Mouse (Mus musculus): Measurements from ENCODE around the gene Mapk1ip1. TPM values are rescaled to one million over a fixed set of nuclear protein-coding genes. Genes with fewer than 3 reads are reported as not detected.
A peak's percentile ranks its signal among the peaks of the same experiment; 100 is the strongest.

Gene Mapk1ip1
- polyA plus RNA-seq (2012; rRNA removed), result 94.0 and 97.6 TPM in 2 replicates

DNA sequence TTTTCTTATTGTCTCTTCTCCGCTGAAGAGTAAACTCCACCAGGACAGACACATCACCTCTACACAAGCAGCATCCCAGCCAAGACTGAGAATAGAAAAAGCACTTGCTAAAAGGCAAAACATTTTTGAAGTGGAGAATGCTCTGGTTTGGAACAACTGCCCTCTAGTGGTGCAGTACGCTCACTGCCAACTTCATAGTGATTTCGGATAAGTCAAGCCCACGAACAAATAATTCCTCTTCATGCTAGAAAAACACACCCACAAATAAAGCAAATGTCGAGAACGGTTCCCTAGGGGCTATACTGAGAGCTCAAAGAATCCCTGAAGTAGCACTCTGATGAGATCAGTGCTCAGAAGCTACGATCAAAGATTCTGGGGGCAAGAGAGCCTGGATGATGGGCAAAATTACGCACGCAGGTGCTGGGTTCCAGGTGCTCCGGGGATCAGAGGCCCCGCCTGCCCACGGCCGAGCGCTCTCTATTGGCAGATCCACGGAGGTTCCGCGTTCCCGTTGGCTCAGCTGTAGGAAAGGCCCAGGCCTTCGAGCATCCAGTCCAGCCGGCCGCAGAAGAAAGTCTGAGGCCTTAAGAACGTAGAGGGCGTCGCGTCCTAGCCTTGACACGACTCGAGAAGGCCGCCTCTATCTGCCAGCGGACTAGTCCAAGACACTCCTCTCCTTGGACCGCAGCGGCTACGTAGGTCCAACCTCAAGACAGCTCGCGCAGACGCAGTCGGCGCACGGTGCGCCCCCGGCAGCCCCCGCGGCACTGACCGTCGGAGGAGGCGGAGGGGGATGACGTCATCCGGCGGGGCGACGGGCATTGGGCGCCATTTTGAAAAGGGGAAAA is at the start of gene Mapk1ip1, which contains the start of gene Ppp2r2d:
TSS of gene Mapk1ip1 (minus strand) at position 730 of the 848 bp plus-strand sequence.
TSS of gene Ppp2r2d (plus strand) at position 536 of the 848 bp plus-strand sequence.
- peak; percentile 86 to 95 for DNase-seq (ENCODE audit: extremely low spot score in 1 of 2, low spot score in 1 of 2)

DNA sequence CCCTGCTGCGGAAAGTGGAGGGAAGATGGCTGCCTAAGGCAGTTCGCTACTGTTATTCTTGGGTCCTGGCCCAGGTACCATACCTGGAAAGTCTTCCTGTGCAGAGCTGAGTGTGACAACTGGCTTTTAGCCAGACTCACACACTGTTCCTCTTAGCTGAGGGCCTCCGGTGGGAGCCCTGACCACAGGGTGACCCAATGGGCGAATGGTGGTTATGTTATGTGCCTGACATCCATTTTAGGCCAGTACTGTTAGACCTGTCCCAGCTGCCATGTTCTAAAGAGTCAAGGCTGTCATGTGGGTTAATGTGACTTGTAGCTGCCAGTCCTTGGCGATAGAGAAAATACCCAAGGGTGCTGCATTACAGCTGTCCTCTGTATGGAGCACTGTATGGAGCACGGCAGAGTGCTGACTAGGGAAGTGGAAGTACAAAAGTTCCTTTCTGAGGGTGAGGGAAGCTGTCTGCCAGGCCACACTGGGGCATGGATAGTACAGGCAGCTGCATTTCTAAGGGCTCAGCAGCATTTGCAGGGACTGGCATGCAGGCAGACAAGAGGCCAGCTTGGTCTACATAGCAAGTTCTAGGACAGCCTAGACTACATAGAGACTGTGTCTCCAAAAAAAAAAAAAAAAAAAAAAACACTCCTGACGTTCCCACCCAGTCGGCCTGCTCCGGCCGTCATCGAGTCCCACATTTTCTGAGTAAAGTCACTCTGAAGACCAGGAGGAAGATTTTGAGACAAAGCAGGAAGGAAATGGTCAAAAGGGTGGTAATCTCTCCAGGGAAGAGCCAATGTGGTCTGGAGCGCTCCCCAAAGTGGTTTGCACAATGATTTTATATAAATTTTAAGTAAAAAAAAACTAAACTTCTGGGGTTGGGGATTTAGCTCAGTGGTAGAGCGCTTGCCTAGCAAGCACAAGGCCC is 39.6 kb upstream of the Mapk1ip1 start:
- no peak for DNase-seq (ENCODE audit: extremely low spot score in 1 of 2, low spot score in 1 of 2)

DNA sequence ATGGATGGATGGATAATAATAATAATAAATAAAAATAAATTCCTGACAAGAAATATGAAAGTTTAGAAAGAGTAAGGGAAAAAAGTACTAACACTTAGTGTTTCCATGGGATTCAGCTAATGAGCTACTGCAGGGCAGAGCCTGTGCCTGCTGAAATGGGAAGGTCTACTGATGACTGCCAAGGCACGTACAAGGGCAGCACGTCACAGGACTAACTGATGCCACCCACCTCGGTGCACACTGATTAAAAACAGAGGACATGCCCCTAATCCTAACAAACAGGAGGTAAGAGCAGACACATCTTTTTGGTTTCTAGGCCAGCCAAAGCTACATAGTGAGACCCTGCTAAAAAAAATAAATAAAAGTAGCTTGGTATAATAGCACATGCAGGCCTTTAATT is 37.7 kb upstream of the Mapk1ip1 start:
- no peak for DNase-seq (ENCODE audit: extremely low spot score in 1 of 2, low spot score in 1 of 2)

DNA sequence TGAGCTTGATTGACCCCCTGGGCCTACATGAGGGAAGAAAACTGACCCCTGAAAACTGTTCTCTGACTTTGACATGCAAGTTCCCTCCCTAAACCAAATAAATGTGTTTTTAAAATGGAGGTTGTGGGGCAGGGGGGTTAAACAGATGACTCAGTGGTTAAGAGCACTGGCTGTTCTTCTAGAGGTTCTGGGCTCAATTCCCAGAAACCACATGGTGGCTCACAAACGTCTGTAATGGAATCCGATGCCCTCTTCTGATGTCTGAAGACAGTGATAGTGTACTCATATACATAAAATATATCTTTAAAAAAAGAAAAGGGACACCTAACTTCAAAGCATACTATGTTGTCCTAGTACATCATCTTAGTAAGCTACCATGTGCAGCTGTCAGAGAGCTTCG is 29.0 kb upstream of the Mapk1ip1 start:
- DNase-seq (ENCODE audit: extremely low spot score in 1 of 2, low spot score in 1 of 2), result no peak

DNA sequence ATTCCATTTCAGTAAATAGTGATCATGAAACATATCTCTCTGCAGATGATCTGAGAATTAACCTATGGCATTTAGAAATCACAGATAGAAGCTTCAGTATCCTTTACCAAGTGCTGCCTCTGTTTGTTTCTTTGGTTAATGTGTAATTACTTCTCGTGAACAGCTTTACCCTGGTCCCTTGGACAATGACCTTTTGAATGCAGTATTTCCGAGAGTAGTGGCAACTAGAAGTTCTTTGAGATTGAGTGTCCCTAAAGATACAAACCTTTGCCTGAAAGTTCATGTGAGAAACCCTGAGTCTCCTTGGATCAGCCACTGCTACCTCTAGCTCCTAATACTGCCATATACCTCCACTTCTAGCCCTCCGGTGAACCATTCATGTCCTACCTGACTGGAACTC is 26.9 kb upstream of the Mapk1ip1 start:
- DNase-seq (ENCODE audit: extremely low spot score in 1 of 2, low spot score in 1 of 2), result no peak

DNA sequence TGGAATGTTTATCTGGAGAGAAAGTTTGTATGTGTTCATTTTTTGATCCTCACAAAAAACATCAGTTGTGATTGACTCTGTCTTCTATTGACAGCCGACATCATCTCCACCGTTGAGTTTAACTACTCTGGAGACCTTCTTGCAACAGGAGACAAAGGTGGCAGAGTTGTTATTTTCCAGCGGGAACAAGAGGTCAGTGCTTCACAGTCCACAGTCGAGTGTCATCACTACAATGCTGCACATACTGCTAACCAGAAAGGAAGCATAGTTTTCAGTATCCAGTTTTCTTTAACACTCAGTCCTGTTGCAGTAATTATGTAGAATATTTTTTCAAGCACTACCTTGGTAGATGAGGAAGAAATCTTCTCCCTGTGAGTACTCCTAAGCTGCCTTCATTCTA is 22.2 kb upstream of the Mapk1ip1 start:
- DNase-seq (ENCODE audit: extremely low spot score in 1 of 2, low spot score in 1 of 2), result no peak

DNA sequence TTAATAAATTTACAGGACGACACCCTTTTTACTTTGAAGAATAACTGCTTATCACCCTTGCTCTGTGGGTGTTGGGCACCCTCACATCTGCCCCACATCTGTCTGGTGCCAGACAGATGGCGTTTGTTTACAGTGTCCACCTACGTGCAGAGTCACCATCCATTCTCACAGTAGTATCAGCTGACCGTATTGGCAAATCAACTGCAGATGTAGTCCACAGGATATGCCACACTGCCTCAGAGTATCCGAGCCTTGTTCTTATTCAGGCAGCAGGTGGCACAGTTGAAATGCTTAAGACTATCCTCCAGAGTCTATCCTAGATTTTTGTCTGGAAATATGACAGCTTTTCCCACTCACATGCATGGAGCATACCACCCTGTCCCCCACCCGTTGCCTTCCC is 21.2 kb upstream of the Mapk1ip1 start:
- no peak for DNase-seq (ENCODE audit: extremely low spot score in 1 of 2, low spot score in 1 of 2)

DNA sequence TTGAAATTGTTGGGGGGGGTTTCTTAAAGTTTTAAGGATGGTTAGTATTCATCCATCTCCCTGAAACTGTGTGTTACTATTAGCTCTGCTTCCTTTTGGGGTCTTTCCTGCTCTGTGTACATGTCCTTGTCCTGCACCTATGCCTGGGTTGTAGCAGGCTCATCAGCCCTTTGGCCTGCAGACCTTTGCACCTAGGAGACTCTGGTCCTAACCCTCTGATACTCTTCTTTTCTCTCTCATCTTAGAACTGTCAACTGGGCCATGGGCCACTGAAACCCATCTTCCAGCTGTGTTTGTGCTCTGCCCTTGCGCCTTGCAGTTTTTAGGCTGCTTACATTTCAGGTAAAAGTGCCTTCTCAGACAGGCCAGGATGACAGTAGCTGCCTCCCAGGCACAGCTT is 18.7 kb upstream of the Mapk1ip1 start:
- DNase-seq (ENCODE audit: extremely low spot score in 1 of 2, low spot score in 1 of 2), result no peak

DNA sequence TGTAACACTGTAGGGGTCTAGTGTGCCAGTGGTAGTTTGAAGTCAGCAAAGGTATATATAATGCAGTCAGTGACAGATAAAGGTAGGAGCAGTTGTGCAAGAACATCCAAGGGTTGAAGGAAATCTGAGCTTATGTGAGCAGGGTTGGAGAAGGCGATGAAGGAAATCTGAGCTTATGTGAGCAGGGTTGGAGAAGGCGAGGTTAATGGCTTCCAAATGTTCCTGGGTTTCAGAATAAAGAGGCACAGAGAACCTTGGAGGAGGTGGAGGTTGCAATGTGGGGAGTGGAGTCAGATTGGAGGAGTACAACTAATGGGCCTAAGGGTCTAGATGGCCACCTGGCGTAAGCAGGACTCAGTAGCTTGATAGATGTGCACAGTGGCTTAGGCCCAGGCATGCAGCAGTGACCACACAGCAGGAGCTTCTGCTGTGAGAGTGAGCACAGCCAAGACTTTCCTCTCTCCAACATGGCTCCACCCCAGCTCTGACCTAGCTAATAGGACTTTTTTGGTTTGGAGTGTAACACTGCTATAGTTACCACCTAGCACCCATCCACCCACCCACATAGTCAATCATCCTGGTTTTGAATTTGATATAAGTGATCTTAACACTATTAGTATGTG is 18.0 kb upstream of the Mapk1ip1 start:
- no peak for DNase-seq (ENCODE audit: extremely low spot score in 1 of 2, low spot score in 1 of 2)

DNA sequence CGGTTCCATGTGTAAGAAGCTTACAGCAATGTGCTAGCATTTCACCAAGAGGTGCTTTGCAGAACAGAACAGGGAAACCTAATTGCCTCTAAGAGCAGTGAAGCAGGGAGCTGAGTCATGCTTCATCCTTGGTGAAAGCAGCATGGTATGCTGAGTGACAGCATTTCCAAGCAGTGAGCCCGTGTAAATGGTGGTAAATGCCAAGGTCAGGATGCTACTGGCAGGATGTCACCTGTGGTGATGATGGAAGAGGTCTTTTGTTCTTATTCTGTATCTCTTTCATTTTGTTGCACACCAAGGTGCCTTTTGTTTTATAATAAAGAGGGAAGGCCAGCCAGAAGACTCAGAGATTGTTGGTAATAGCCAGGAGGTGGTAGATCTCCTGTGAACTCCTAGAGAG is 10.6 kb upstream of the Mapk1ip1 start:
- DNase-seq (ENCODE audit: extremely low spot score in 1 of 2, low spot score in 1 of 2), result no peak

DNA sequence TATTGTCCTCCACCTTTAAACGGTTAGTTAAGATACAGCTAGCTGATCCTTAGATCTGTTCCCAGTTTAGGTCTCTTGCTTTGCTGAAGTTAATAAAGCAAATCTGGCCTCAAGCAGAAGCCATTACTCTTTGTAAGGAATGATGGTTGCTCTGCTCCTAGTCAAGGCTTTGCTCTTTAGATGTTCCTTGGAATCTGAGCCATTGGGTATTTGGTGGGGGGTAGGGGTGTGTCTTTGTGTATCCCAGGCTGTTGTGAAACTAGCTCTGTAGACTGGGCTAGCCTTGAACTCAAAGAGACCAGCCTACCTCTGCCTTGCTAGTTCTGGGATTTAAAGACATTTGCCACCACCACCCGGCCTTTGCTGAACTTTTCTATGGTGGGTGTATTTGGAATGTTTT is 8.1 kb upstream of the Mapk1ip1 start:
- DNase-seq (ENCODE audit: extremely low spot score in 1 of 2, low spot score in 1 of 2), result no peak

DNA sequence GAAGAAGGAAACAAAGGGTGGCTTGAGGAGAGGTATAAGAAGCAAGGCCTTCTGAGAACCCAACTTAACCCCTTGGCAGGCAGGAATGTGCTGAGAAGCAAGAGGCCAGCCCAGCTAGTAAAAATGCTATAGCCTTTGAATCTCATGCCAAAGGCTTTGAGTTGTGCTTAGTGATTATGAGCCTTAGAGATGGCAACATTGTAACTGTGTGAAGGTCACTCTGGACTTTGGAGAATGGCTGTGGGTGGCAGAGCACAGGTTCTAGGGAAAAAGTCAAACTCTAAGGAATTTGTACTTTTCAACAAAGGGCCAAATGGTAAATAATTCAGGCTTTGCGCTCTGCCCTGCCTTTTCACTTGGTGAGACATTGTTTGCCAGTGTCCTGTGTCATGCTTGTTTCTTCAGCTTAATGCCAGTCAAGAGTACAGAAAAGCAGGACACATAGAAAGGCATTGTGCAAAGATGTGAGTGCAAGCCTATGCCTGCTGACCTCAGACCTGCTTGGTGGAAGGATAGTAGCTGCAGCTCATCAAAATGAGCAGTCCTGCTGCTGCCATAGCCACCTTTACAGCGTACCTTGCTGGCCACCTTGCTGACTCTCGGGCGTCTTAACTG is 7.5 kb upstream of the Mapk1ip1 start:
- no peak for DNase-seq (ENCODE audit: extremely low spot score in 1 of 2, low spot score in 1 of 2)

DNA sequence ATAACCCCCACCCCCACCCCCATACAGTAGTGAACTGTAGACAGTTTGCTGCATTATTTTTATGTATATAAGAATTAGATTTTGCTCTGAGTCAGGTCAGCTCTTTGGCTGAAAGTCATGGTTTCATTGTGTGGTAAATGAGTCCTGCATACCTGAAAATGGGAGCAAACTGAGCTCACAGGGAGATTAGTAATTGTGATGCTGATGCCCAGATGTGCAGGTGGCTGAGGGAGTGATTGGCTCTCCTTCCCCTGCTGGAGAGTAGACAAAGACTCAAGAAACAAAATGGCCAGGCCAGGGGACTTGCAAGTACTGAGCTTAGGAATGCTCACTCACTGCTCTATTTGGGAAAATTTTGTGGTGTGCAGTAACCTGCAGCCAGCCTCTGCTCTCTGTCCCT is 4.0 kb upstream of the Mapk1ip1 start:
- no peak for DNase-seq (ENCODE audit: extremely low spot score in 1 of 2, low spot score in 1 of 2)

DNA sequence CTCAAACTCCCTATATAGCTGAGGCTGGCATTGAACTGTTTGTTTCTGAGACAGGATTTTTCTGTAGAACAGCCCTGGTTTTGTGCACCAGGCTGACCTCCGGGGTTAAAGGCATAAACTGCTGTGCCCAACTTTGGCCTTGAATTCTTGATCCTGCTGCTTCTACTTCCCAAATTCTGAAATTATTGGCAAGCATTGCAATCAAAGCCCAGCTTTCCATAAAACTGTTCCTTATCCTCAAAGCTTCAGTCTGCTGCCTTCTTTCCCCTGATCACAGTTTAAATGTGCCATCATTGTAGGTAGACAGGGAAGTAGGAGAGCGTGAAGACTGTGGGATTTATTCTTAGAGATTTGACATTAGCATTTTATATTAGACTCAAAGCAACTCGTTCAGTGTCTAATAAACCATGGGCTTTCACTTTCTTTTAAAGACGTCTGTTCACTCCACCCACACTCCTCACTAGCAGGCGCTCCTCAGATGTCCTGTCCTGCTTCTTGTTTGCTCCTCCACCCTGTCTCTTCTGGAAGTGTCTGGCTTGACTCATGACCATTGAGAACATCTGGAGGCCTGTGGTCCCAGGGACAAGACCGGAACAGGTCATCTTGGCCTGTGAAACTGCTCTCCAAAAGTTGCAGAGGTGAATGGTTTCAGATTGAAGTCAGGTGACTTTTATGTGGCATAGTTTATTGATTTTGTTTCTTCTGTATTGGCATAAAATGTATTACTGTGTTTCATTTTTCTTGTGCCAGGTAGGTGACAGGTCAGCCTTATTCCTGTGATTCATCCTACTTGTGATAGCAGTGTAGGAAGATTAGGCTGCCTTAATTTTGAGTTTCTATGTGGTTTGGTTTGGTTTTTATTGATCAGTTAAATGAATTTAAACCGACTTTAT is 2.2 kb upstream of the Mapk1ip1 start:
- no peak for DNase-seq (ENCODE audit: extremely low spot score in 1 of 2, low spot score in 1 of 2)

DNA sequence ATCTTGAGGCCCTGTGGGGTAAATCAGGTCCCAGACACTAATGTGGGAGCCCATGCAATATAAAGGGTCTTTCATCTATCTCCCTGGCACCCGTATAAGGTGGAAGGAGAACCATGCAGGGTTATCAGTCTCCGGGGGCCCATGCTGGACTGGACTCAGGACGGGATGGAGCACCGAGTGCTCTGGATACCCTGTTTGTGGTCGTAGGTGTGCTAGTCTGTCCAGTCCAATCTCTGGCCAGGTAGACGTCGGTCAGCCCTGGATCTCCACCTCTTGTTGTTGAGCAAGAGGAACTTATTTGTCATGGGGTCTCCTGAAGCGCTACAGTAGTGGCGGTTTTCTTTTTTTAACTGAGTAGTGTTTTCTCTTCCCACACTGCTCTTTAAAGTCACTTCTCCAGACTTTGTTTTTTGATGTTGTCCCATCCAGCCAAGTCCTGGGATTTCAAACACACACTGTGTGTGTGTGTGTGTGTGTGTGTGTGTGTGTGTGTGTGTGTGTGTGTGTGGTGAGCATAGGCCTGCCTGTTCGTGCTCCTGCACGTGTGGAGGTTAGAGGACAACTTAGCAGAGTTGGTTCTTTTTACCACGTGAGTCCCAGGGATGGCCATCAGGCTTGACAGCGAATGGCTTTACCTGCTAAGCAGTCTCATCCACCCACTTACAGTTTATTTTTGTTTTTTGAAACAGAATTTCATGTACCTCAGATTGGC is 1.4 kb upstream of the Mapk1ip1 start:
- DNase-seq (ENCODE audit: extremely low spot score in 1 of 2, low spot score in 1 of 2), result no peak

DNA sequence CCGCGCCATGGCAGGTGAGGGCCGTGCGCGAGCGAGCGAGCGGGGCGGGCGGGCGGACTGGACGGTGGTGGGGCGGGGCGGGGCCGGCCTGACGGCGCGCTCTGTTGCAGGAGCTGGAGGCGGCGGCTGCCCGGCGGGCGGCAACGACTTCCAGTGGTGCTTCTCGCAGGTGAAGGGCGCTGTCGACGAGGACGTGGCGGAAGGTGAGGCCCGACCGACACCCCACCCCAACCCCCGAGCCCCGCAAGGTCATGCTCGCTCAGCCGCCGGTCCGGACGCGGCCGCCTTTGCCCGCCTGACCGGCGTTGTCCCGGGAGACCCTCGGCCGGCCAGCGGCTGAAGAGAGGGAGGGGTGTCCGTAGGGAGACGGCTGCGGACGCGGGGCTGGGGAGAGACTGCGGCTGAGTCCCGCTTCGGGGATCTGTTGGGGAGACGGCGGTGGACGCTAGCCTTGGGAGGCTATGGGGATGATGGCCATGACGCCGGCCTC is 474 bp upstream of the Mapk1ip1 start:
- DNase-seq (ENCODE audit: extremely low spot score in 1 of 2, low spot score in 1 of 2), result peak in 1 of 2 experiments; percentile 39

DNA sequence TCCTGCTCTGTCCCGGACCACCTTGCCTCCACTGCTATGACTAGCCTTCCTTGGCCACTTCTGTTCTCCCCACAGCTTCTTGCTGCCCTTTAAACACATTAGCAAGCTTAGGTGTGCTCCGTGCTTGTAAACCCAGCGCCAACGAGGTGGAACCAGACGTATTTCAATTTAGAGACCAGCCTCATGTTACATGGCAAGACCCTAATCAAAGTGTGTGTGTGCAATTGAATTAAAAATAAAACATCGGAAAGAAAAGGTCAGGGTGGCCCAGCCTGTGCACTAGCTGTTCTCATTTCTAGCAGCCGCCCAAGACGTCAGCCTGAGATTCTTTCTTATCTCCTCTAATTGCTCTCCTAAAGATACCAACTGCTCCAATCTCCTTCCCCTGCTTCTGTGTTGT is 962 bp downstream of the Mapk1ip1 start:
- DNase-seq (ENCODE audit: extremely low spot score in 1 of 2, low spot score in 1 of 2), result no peak

DNA sequence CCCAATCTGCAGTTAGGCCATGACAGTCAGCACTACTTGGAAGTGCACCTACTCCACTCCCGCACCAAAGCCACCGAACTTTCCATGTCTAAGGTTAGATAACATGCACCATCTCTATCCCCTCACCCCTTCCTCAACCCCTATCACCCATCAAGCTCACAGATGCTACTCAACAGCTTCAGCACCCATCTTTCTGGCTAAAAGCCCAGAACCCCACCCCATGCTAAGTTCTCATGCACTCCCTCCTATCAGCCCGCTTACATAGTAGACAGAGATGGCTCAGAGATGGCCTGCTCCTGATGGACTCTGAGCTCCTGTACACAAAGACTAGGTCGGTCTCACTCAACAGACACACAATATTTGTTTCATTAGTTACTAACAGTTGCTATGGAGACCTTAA is 2.7 kb downstream of the Mapk1ip1 start:
- no peak for DNase-seq (ENCODE audit: extremely low spot score in 1 of 2, low spot score in 1 of 2)

All from frontal cortex, adult 2 months (tissue).